Mouse (Mus musculus) left cerebral cortex, adult 8-10 months (tissue): ENCODE measurements around the gene Chmp5. TPM values are rescaled to one million over a fixed set of nuclear protein-coding genes. Genes with fewer than 3 reads are reported as not detected.

Source experiments
- DNase-seq, 2 experiments: peaks; one replicate each; pipeline ENCODE4 v3.0.0; 2022; ENCODE audit warnings: low spot score in 2 of 2
- total RNA-seq, 4 experiments: library from RNA; stranded (reverse); gene quantifications; 2 replicates each; pipeline ENCODE4 v1.2.4; 2022

The Chmp5 gene
- total RNA-seq, 4 experiments from 2014 or later: 73.9 to 90.3 (median 79.7) TPM

GRCm38 (mm10) chr4:40946516-40947121, 1.6 kb upstream of the Chmp5 start:
- DNase-seq: no peak

GRCm38 (mm10) chr4:40947565-40948159, 545 bp upstream of the Chmp5 start:
- DNase-seq: no peak

GRCm38 (mm10) chr4:40953521-40953920, 5.3 kb downstream of the Chmp5 start:
- DNase-seq: no peak

GRCm38 (mm10) chr4:40955942-40956341, 7.7 kb downstream of the Chmp5 start:
- DNase-seq: no peak

- DNase-seq: no peak
Observed at GRCm38 (mm10) chr4:40963536-40963935, 15.3 kb downstream of the Chmp5 start.

GRCm38 (mm10) chr4:40969161-40969560, 21.0 kb downstream of the Chmp5 start:
- DNase-seq: no peak

- no peak for DNase-seq
Observed at GRCm38 (mm10) chr4:40969781-40970591, 21.8 kb downstream of the Chmp5 start.

GRCm38 (mm10) chr4:40970592-40970841, 22.3 kb downstream of the Chmp5 start:
- DNase-seq: no peak

- DNase-seq: peak; percentile 85 to 96
Observed at GRCm38 (mm10) chr4:40970842-40971701, 22.9 kb downstream of the Chmp5 start, which contains the start of gene Nfx1. Gene Nfx1 (plus strand): TSS chr4:40970906.

- no peak for DNase-seq
Observed at GRCm38 (mm10) chr4:40971744-40972143, 23.5 kb downstream of the Chmp5 start.

- no peak for DNase-seq
Observed at GRCm38 (mm10) chr4:40974011-40974410, 25.8 kb downstream of the Chmp5 start.

- DNase-seq: no peak
Observed at GRCm38 (mm10) chr4:40975678-40976077, 27.5 kb downstream of the Chmp5 start.

GRCm38 (mm10) chr4:40976651-40977050, 28.4 kb downstream of the Chmp5 start:
- DNase-seq: no peak

- no peak for DNase-seq
Observed at GRCm38 (mm10) chr4:40979430-40979829, 31.2 kb downstream of the Chmp5 start.

GRCm38 (mm10) chr4:40982486-40982885, 34.3 kb downstream of the Chmp5 start:
- no peak for DNase-seq

- DNase-seq: no peak
Observed at GRCm38 (mm10) chr4:40983686-40984085, 35.5 kb downstream of the Chmp5 start.

GRCm38 (mm10) chr4:40989633-40990032, 41.4 kb downstream of the Chmp5 start:
- no peak for DNase-seq

GRCm38 (mm10) chr4:40996302-40996701, 48.1 kb downstream of the Chmp5 start:
- no peak for DNase-seq

GRCm38 (mm10) chr4:40997916-40998315, 49.7 kb downstream of the Chmp5 start:
- DNase-seq: no peak

- DNase-seq: no peak
Observed at GRCm38 (mm10) chr4:41000271-41000670, 52.1 kb downstream of the Chmp5 start.

- DNase-seq: no peak
Observed at GRCm38 (mm10) chr4:41000842-41001639, 52.8 kb downstream of the Chmp5 start.
